Mouse (Mus musculus) liver, postnatal 0 days (tissue): ENCODE measurements at regions not wholly inside any gene's neighbourhood (a gene's known extent, or its start where the extent isn't known, plus 50 kb on each side); places are given as distances from the start of the nearest gene placed in this dataset.
"Not testable (repeated sequence)": the region's sequence is repeated elsewhere in the genome, so short reads cannot be mapped to it uniquely, and the experiment has no call there.

ENCODE experiments used
- ATAC-seq: fragments of 200-750 bp; cut with Nextera tagmentation; 2 replicates; pipeline ENCODE4 v1.8.0; 2017; ENCODE audit warnings: mild to moderate bottlenecking, moderate library complexity
- DNase-seq: peaks from one replicate; pipeline ENCODE4 v3.0.0-alpha.2; 2016
- H3K27ac ChIP-seq: fragments of 300-500 bp; sonication (generic); 2 replicates; pipeline ENCODE4 v1.5.1; 2014; ENCODE audit warnings: antibody characterized with exemption, moderate library complexity, mild to moderate bottlenecking, low read depth
- H3K27me3 ChIP-seq: fragments of 300-500 bp; sonication (generic); 2 replicates; pipeline ENCODE4 v1.6.1; 2014; ENCODE audit warnings: low read length, control low read depth, mixed read lengths; ENCODE audit not compliant: insufficient read depth
- H3K36me3 ChIP-seq: fragments of 300-500 bp; sonication (generic); replicated peaks from 2 replicates; pipeline ENCODE4 v1.6.1; 2014; ENCODE audit warnings: mild to moderate bottlenecking, control low read depth, low read length, moderate library complexity, mixed read lengths; ENCODE audit not compliant: insufficient read depth
- H3K4me1 ChIP-seq: fragments of 300-500 bp; sonication (generic); 2 replicates; pipeline ENCODE4 v1.6.1; 2014; ENCODE audit warnings: antibody characterized with exemption, mild to moderate bottlenecking, control low read depth; ENCODE audit not compliant: insufficient read depth
- H3K4me2 ChIP-seq: fragments of 300-500 bp; sonication (generic); 2 replicates; pipeline ENCODE4 v1.6.1; 2014; ENCODE audit warnings: low read depth, mild to moderate bottlenecking, low read length, moderate library complexity, mixed read lengths
- H3K4me3 ChIP-seq: fragments of 300-500 bp; sonication (generic); 2 replicates; pipeline ENCODE4 v1.5.1; 2014; ENCODE audit warnings: low read depth, low read length
- H3K9ac ChIP-seq: fragments of 300-500 bp; sonication (generic); replicated peaks from 2 replicates; pipeline ENCODE4 v1.6.1; 2014; ENCODE audit warnings: mild to moderate bottlenecking, moderate library complexity
- H3K9me3 ChIP-seq: fragments of 300-500 bp; sonication (generic); 2 replicates; pipeline ENCODE4 v1.6.1; 2016; ENCODE audit warnings: mild to moderate bottlenecking, control low read depth, low read length, mixed read lengths
- CTCF ChIP-seq: sonication (generic); IDR thresholded peaks from 2 replicates; pipeline ENCODE4 v1.5.1; 2016; ENCODE audit warnings: antibody characterized with exemption, low read depth
- EP300 ChIP-seq: IDR thresholded peaks from 2 replicates; pipeline ENCODE4 v1.6.1; 2016; ENCODE audit warnings: antibody characterized with exemption, low read depth, mild to moderate bottlenecking
- WGBS: fragments of 180-500 bp; shearing (Covaris S2); extraction: QIAGEN DNeasy Blood & Tissue Kit; methylation state at CpG from one replicate; pipeline ENCODE4 v1.1.7; 2014; ENCODE audit not compliant: insufficient replicate concordance; 5-methylcytosine and 5-hydroxymethylcytosine counted together

GRCm38 (mm10) chr9:17987606-17988005 lies 304.3 kb upstream of the Chordc1 start:
- ATAC-seq (peak; percentile 44; the same call in 1 of the 2 replicates), DNase-seq (peak; percentile 61)
- no peaks in the 10 kb centered on the region for H3K9me3 ChIP-seq

GRCm38 (mm10) chr9:18002557-18002956 lies 289.4 kb upstream of the Chordc1 start:
- Histone ChIP-seq H3K36me3 (no peaks in the 10 kb centered on the region), H3K4me3 (no peak overlapping the region), H3K27ac (no peak overlapping the region), H3K9me3 (no peaks in the 10 kb centered on the region), H3K4me1 (no peaks in the 10 kb centered on the region), H3K4me2 (no peak overlapping the region), H3K9ac (no peak overlapping the region), H3K27me3 (no peaks in the 10 kb centered on the region)
- TF ChIP-seq CTCF, result no peak
- no peak for TF ChIP-seq EP300
- no peak for DNase-seq
- WGBS, result 36% methylated on average over 2 of the region's 2 CpGs
- ATAC-seq, result no peak

More at GRCm38 (mm10) chr9:17987606-17988005, 304.3 kb upstream of the Chordc1 start:
- Histone ChIP-seq H3K4me2 (no peak overlapping the region), H3K27me3 (no peaks in the 10 kb centered on the region), H3K4me3 (no peak overlapping the region), H3K27ac (no peak overlapping the region), H3K36me3 (no peaks in the 10 kb centered on the region), H3K4me1 (no peaks in the 10 kb centered on the region), H3K9ac (no peak overlapping the region)
- TF ChIP-seq EP300, result no peak
- no peak for TF ChIP-seq CTCF
- 66% methylated on average over 5 of the region's 5 CpGs for whole genome bisulfite sequencing

GRCm38 (mm10) chr9:18041346-18041745 lies 250.6 kb upstream of the Chordc1 start:
- no peak overlapping the region for H3K4me3 ChIP-seq
- no peaks in the 10 kb centered on the region for H3K36me3 ChIP-seq
- no peaks in the 10 kb centered on the region for H3K4me1 ChIP-seq
- H3K4me2 ChIP-seq, result no peak overlapping the region
- no peak overlapping the region for H3K9ac ChIP-seq
- H3K27ac ChIP-seq, result no peak overlapping the region
- TF ChIP-seq EP300, result no peak
- no peak for TF ChIP-seq CTCF
- no peaks in the 10 kb centered on the region for H3K27me3 ChIP-seq
- no peaks in the 10 kb centered on the region for H3K9me3 ChIP-seq
- DNase-seq (no peak), ATAC-seq (no peak)
- 43% methylated on average over 2 of the region's 2 CpGs for WGBS

- not testable (repeated sequence) for H3K9me3 ChIP-seq, H3K27ac ChIP-seq, H3K4me3 ChIP-seq, ATAC-seq, H3K4me2 ChIP-seq, H3K27me3 ChIP-seq, DNase-seq, H3K36me3 ChIP-seq, H3K9ac ChIP-seq, H3K4me1 ChIP-seq
- WGBS, result 76% methylated on average over 3 of the region's 3 CpGs
Measured at GRCm38 (mm10) chr9:18042636-18043035, 249.3 kb upstream of the Chordc1 start.

GRCm38 (mm10) chr9:18076942-18077341 lies 215.0 kb upstream of the Chordc1 start:
- ATAC-seq (no peak), DNase-seq (no peak)
- H3K9ac ChIP-seq, result no peak overlapping the region
- no peaks in the 10 kb centered on the region for H3K27me3 ChIP-seq
- no peaks in the 10 kb centered on the region for H3K36me3 ChIP-seq
- no peak overlapping the region for H3K4me3 ChIP-seq
- H3K4me1 ChIP-seq, result no peaks in the 10 kb centered on the region
- TF ChIP-seq CTCF (no peak), EP300 (no peak)
- no peaks in the 10 kb centered on the region for H3K9me3 ChIP-seq
- no peak overlapping the region for H3K27ac ChIP-seq
- H3K4me2 ChIP-seq, result no peak overlapping the region

GRCm38 (mm10) chr9:18078446-18078845 lies 213.5 kb upstream of the Chordc1 start:
- not testable (repeated sequence) for H3K27ac ChIP-seq, H3K4me1 ChIP-seq, ATAC-seq, H3K4me3 ChIP-seq, H3K27me3 ChIP-seq, H3K9me3 ChIP-seq, H3K36me3 ChIP-seq, H3K4me2 ChIP-seq, DNase-seq, H3K9ac ChIP-seq
- 75% methylated on average over 5 of the region's 5 CpGs for WGBS

- H3K27me3 ChIP-seq, H3K4me1 ChIP-seq, H3K4me2 ChIP-seq, H3K27ac ChIP-seq, H3K36me3 ChIP-seq, H3K4me3 ChIP-seq, H3K9ac ChIP-seq, DNase-seq, ATAC-seq, H3K9me3 ChIP-seq: not testable (repeated sequence)
- WGBS, result 70% methylated on average over 1 of the region's 1 CpGs
Measured at GRCm38 (mm10) chr9:18079120-18079519, 212.8 kb upstream of the Chordc1 start.
